Mouse (Mus musculus) splenic B cell, adult 2 months (primary cell): ENCODE data around the gene Ppp1r14a.

Experiments used
- DNase-seq: peaks from one replicate; pipeline ENCODE4 v3.0.0-alpha.2; 2011; ENCODE audit warnings: low read depth, low spot score
- H3K27me3 ChIP-seq: 2 replicates; pipeline ENCODE4 v1.6.1; 2012; ENCODE audit warnings: mild to moderate bottlenecking, low read length, moderate library complexity, mixed read lengths; ENCODE audit not compliant: control insufficient read depth, poor library complexity, insufficient read depth, severe bottlenecking
- H3K36me3 ChIP-seq: 2 replicates; pipeline ENCODE4 v1.6.1; 2012; ENCODE audit warnings: mild to moderate bottlenecking, low read length, moderate library complexity, mixed read lengths; ENCODE audit not compliant: control insufficient read depth, poor library complexity, insufficient read depth, severe bottlenecking

Gene Ppp1r14a

DNA sequence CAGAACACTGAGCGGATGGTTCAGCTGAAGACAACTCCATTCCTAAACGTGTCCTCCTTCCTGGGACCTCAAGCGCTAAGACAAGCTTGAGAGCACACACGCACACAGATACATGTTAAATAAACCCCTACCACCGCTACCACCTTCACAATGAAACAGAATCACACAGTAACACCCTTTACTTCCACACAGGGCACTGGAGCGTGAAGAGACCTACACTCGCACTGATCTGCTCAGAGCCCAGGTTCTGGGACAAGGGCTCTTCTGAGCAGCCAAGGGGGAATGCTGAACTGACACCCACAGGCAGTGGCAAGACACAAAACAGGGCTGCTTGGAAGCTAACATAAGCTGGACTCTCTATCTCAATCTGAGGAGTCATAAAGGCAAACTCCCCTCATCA, 23.5 kb upstream of the Ppp1r14a start:
- no peak for DNase-seq
- no peaks in the 10 kb centered on the region for H3K27me3 ChIP-seq
- no peaks in the 10 kb centered on the region for H3K36me3 ChIP-seq

DNA sequence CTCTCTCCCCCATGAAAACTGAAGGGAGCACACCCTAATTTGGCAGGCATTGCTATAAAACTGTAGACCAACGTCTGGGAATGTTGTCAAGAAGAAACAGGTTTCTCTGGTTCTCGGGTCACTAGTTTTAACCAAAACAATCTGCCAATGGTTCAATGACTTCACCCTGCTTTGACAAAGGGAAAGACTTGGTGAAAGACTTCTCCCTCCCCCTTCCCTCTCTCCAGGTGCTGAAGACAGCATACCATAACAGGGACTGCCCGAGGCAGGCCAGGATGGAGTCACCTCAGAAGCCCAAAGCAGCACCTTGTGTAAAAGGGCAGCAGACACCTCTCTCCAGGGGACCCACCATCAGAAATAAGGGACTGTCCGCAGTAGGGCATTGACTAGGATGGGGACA, 22.2 kb upstream of the Ppp1r14a start:
- Histone ChIP-seq H3K27me3 (no peaks in the 10 kb centered on the region), H3K36me3 (no peaks in the 10 kb centered on the region)
- DNase-seq = no peak

DNA sequence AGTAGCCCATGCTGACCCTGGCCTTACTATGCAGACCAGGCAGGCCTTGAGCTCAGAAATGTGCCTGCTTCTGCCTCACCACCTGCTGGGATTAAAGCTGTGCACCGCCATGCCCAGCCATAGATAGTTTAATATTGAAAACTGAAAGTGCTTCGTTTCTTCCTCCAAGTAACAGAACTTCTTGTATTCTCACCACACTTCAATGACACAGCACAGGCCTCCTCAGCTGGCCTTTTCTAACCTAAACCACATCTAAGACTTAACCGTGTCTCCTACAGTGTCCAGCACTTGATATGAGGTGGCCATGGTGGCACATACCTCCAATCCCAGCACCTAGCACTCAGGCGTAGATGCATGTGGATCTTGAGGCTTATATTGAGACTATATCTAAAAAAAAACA, 18.7 kb upstream of the Ppp1r14a start:
- DNase-seq = no peak
- Histone ChIP-seq H3K36me3 (no peaks in the 10 kb centered on the region), H3K27me3 (no peaks in the 10 kb centered on the region)

DNA sequence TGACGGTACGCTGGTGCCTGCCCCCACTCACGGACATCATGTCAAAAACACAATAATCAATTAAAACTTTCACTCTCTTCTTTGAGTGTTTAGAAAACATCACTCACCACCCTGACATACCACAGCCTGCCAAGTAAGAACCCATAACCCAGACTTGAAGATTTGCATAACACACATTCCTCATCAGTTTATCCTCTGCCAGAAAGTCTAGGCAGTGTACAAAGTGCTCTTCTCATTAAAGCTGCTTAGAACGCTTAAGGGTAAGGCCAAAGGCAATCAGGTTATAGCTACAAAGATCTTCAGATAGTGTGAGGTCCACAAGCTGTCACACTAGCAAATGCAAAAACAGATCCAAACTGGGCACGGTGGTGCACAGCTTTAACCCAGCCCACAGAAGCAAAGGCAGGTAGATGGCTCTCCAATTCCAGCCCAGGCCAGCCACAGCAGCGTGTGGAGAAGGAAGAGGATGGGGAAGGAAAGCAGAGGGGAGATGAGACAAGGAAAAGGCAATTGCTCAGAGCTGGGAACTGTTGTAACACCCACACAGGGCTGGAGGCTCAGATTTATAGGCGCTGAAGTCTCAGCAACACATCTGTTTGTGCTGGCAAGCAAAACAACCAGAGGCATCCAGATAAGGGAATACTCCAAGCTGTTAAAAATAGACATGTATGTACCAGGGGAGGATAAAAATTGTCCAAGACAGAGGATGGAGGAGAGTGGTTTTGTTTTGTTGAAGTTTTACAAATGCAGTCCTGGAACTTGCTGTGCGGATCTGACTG, 17.2 kb upstream of the Ppp1r14a start:
- H3K27me3 ChIP-seq = no peaks in the 10 kb centered on the region
- DNase-seq = no peak

GRCm38 (mm10) chr7:29276715-29277114, 12.4 kb upstream of the Ppp1r14a start:
- H3K27me3 ChIP-seq = no peaks in the 10 kb centered on the region
- DNase-seq = no peak
- no peaks in the 10 kb centered on the region for H3K36me3 ChIP-seq

More for the DNA sequence above, 17.2 kb upstream of the Ppp1r14a start:
- no peaks in the 10 kb centered on the region for H3K36me3 ChIP-seq

- no peaks in the 10 kb centered on the region for H3K36me3 ChIP-seq
- H3K27me3 ChIP-seq = no peaks in the 10 kb centered on the region
- no peak for DNase-seq
These were observed 11.6 kb upstream of the Ppp1r14a start for GRCm38 (mm10) chr7:29277510-29277909.

GRCm38 (mm10) chr7:29279261-29279660, 9.8 kb upstream of the Ppp1r14a start:
- no peaks in the 10 kb centered on the region for H3K36me3 ChIP-seq
- DNase-seq = no peak
- no peaks in the 10 kb centered on the region for H3K27me3 ChIP-seq

DNA sequence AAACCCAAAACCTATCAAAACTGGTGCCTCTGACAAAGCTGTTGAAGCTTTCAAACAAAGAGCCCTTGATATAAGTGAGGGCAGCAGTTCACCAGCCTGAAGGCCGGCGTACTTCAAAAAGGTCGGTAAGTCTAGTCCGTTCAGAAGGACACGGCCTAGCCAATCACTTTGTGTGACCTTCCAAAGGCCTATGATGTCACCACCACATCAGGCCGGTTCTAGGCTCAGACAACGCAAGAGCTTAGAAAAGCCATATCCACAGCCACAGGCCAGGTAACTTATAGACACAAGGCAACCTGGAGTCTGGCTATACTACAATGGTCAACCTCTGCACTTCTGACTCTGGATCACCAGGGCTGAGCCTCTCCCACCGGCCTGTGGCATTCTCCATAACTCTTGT, 9.2 kb upstream of the Ppp1r14a start:
- Histone ChIP-seq H3K27me3 (no peaks in the 10 kb centered on the region), H3K36me3 (no peaks in the 10 kb centered on the region)
- no peak for DNase-seq

DNA sequence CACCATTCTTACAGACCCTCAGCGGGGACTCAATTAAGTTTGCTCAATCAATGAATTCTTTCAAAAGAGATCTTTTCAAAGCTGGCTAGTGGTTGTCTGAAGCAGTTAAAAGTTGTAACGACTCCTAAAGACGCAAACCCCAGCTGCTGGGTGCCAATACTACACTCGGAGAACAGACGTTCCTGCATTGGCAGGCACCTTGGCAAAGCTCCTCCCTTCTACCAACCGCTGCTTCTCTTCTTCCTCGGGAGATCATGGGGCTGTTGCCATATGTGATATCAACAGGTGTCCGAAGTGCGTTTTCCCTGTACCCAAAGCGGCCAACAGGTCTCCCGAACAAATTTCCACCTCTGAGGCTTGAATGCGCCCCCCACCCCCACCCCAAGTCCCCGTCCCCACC, 8.3 kb upstream of the Ppp1r14a start:
- peak; percentile 19 for DNase-seq
- H3K27me3 ChIP-seq = no peaks in the 10 kb centered on the region

DNA sequence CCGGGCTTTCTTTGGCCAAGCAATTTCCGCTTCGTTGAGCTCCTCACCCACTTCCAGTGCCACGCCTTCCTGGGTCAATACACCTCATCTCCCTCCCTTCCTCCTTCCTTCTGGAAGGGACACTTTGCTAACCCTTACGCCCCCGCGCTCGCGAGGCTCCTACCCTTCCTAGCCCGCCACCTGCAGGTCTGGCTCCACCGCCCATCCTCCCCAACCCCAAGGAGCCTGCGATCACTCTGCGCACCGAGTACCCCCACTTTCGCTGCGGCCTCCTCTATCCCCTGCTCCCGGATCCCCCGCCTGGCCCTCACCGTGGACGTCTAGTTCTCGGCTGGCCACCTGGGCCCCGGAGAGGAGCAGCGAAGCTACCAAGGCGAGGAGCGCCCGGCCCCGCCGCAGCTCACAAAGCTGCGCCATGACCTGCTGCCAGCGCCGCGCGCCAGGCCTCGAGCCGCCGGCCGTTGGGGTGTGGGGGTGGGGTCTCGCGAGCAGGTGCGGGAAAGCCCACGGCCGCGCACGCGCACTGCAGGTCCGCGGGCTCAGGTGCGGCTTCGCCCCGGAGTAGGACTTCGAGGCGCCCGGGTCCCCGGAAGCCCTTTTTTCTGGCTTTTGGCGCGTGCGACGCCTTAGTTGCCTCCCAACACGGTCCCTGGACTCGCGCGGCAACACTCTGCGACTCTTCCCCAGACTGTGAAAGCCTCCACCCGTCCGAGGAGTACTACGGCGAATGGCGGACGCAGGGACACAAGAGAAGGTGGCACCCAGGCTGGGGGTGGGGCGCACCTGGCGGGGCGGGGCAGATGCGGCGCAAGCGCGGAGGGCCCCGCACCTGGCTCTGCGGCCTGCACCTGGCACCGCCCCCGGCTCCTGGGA, 7.7 kb upstream of the Ppp1r14a start, which contains the start of gene Spint2:
Gene Spint2 (minus strand): TSS at position 712 of the 873 bp plus-strand sequence.
- no peaks in the 10 kb centered on the region for H3K36me3 ChIP-seq
- DNase-seq = peak; percentile 72
- H3K27me3 ChIP-seq = no peaks in the 10 kb centered on the region

More for the DNA sequence above, 8.3 kb upstream of the Ppp1r14a start:
- no peaks in the 10 kb centered on the region for H3K36me3 ChIP-seq

DNA sequence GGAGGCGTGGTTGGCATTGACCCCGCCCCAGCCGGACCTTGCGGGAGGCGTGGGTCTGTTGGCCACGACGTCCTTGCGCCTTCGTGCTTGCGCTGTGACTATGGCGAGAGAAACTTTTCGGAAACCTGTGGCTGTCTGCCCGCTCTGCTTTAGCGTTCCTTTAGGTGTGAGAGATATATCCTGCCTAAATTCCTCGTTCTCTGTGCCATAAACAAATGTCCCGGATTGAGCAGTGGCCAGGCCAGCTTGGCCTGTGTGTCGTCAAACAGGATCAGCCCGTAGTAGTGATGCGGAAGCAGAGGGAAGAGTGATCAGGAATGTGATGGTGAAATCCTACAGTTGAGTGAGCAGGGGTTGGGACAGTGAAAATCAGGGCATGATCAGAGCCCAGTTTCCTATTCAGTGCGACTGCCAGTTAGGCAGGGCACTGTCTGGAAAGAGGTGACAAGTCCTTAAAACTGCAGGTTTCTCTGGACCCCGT, 7.0 kb upstream of the Ppp1r14a start:
- Histone ChIP-seq H3K27me3 (no peaks in the 10 kb centered on the region), H3K36me3 (no peaks in the 10 kb centered on the region)
- DNase-seq = no peak

- no peak for DNase-seq
- Histone ChIP-seq H3K36me3 (no peaks in the 10 kb centered on the region), H3K27me3 (no peaks in the 10 kb centered on the region)
These were observed 5.2 kb upstream of the Ppp1r14a start for GRCm38 (mm10) chr7:29283876-29284275.

DNA sequence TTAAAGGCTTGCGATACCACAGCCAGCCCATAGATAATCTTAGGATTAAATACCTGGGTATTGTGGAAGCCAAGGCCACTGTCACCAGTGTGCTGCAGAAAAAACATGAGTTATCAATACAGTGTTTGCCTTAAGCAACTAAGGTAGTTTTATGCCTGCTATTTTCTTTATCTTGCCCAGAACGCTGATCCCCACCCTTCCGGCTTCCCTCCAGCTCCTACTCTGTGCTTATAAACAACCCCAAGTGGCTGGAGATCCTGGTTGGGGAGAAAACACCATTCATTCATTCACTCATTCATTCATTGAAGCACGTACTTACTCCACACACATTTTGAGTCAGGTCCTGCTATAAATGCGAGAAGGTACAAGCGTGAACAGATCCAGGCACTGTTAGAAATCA, 4.6 kb upstream of the Ppp1r14a start:
- H3K27me3 ChIP-seq = no peaks in the 10 kb centered on the region
- H3K36me3 ChIP-seq = no peaks in the 10 kb centered on the region
- no peak for DNase-seq

- H3K36me3 ChIP-seq = no peaks in the 10 kb centered on the region
- H3K27me3 ChIP-seq = no peaks in the 10 kb centered on the region
- DNase-seq = no peak
These were observed 1.6 kb upstream of the Ppp1r14a start for GRCm38 (mm10) chr7:29287481-29287880.

- no peak for DNase-seq
- no peaks in the 10 kb centered on the region for H3K36me3 ChIP-seq
These were observed 1.0 kb upstream of the Ppp1r14a start for GRCm38 (mm10) chr7:29288079-29288478.

More at GRCm38 (mm10) chr7:29288079-29288478, 1.0 kb upstream of the Ppp1r14a start:
- no peaks in the 10 kb centered on the region for H3K27me3 ChIP-seq
